Mouse (Mus musculus): ENCODE results near the gene Clip1.

The Clip1 gene

DNA sequence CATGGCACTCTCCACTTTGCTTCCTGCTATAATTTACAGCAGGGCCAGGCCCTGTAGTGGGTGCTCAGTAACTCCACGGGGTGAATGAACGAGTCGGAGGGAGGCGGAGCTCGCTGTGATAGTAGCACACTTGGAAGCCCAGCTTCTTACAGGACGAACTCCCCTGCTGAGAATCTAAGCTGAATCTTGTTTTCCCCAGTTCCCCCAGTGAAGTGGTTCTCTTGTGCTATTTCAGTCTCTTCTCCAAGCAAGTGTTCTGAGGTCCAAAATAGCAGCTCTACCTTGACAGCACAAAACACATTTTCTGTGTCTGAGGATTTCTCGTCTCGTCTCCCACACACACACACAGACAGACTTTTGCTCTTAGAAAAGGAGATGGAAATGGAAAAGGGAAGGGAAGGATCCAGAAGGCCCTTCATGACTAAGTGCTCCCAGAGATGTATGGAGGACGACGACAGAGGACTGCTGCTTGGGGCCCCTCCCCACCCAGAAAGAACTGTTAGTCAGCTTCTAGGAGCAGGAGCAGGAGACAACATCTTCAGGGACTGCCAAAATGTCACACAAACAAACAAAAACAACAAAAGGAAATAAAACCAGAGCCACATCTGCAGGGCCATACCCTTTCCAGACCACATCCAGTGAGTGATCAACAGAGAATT is 90.7 kb downstream of the Clip1 start:
- no peak for DNase-seq

DNA sequence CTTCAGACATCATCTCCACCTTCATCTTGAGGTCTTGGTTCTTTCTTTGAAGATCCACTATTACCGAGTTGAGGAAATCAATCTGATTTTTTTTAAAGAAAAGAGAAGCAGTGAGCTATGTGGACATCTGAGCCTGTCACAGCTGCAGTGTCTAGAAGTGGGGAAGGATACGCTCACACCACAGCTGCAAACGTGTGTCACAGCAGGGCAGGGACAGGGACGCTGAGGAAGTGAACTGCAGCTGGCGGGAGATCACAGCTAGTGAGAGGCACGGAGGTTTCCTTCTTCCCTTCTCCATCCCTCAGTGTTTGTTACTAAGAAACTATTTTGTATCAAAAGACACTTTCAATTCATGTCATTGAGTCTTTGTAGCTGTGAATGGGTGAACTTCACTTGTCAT is 104.4 kb downstream of the Clip1 start:
- no peak for DNase-seq

- no peak for DNase-seq
Observed at GRCm38 (mm10) chr5:123576696-123577095, 107.7 kb downstream of the Clip1 start.

DNA sequence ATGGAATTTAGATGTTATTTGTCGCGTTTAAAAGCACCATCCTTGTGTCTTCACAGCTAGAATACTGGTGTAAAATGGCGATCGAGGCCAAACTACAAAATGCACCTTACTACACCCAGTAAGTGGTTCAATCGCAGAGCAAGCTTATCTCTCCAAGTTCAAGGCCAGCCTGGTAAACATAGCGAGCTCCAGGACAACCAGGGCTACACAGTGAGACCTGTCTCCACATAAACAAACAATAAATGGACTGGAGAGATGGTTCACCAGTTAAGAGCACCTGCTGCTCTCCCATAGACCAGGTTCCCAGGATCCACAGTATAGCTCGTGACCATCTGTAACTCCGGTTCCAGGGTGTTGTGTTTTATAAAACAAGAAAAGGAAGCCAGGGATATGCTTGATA is 111.1 kb downstream of the Clip1 start:
- DNase-seq = no peak

DNA sequence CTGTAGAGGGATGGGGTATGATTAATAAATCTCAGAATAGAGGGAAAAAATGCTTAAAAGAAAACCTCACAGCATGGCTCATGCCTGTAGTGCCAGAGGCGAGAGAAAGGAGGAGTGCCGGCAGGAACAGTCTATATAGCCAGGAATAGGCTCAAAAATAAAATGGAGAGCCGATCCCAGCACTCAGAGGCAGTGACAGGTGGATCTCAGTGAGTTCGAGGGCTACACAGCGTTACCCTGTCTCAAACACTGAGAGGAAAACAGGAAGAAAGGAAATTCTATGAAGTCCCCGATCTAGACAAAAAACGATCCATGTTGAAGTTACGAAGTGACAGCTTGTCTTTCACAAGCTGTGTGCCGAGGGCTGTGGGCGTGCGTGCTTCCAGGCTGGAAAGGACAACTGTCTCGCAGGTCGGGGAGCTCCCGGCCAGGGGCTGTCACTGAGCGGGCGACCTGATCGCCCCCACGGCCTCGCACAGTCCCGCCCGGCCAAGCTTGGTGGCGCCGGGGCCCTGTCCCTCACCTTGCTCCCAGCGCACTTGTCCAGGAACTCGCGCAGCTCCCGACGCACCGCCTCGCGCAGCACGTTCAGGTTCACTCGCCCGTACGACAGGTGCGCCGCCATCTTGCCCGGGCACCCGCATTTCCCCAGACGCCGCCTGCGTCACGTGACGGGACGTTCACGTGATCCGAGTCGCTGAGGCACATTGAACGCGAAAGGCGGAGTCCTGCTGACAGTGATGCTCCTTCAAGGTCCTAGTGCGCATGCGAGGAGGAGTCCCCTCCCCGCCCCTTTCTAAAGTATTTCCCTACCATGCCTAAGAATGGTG is 111.8 kb downstream of the Clip1 start, which contains the start of gene Vps33a:
Vps33a (minus strand) TSS at position 682 of the 830 bp plus-strand sequence.
- peak; percentile 99 for DNase-seq

- no peak for DNase-seq
Observed at GRCm38 (mm10) chr5:123561128-123561527, 123.3 kb downstream of the Clip1 start.

DNA sequence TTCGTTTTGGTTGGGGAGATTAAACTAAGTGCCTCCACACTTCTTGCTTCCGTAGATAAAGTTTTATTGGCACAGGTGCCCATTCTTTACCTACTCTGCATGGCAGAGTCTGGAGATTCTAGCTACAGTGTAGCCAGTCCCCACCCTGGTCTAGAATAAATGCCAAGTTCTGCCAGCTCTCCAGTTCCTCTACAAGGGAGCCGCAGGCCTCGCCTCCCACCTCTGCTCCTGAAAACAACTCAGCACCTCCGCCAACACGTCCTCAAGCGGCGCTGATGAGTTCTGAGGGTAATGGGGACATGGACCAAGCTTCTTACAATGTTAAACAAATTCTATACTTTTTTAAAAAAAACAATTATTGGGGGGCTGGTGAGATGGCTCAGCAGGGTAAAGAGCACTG is 124.8 kb downstream of the Clip1 start:
- no peak for DNase-seq

DNA sequence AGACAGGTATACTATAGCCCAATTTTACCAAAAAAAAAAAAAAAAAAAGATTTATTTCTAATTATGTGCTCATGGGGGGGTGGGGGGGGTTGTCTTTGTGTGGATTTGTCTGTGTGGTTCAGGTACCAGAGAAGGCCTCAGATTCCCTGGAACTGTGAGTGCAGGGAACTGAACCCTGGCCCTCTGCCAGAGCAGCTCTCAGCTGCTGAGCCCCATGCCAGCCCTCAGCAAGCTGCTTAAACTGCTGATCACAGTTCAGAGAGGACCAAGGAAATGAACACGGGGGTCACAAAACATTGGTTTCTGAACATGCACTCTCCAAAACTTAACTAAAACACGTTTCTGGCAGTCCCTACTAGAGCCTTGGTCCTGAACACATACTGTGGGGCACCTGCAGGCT is 128.0 kb downstream of the Clip1 start:
- no peak for DNase-seq

GRCm38 (mm10) chr5:123555693-123556092 is 128.7 kb downstream of the Clip1 start:
- peak; percentile 68 for DNase-seq

- no peak for DNase-seq
Observed at GRCm38 (mm10) chr5:123533801-123534200, 150.6 kb downstream of the Clip1 start.

- DNase-seq = no peak
Observed at GRCm38 (mm10) chr5:123530056-123530455, 154.4 kb downstream of the Clip1 start.

DNA sequence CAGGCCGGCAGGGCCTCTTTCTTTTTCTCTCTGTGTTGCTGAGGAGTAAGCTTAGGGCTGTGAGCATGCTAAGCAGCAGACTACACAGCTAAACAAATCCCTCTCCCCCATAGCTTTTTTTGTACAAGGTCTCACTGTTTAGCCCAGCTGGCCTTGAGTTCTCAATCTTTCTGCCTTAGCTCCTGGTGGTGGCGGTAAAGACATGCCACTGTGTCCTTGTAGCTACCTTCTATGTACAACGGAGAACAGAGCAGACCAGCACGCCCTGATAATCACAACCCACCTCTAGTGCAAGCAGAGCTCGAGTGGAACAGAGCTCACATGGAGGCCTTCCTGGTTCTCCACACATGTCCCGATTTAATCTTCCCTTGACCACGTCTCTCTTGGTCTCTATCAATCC is 155.8 kb downstream of the Clip1 start:
- no peak for DNase-seq
